Mouse (Mus musculus) gastrocnemius, postnatal 10 days (tissue): ENCODE results near the gene Vipas39. TPM values are rescaled to one million over a fixed set of nuclear protein-coding genes. Genes with fewer than 3 reads are reported as not detected.

Source experiments
- DNase-seq: peaks from one replicate; pipeline ENCODE4 v3.0.0; 2021; ENCODE audit warnings: mixed read lengths
- microRNA-seq, 2 experiments: library from miRNA; unstranded; fragments of <30 nt; microRNA quantifications; one replicate each; pipeline ENCODE4 v1.2.0; 2021
- total RNA-seq, 2 experiments: library from RNA; stranded (reverse); gene quantifications; 2 replicates each; pipeline ENCODE4 v1.2.3; 2021

The Vipas39 gene
- total RNA-seq, 2 experiments from 2014 or later = 12.1 to 14.5 TPM

DNA sequence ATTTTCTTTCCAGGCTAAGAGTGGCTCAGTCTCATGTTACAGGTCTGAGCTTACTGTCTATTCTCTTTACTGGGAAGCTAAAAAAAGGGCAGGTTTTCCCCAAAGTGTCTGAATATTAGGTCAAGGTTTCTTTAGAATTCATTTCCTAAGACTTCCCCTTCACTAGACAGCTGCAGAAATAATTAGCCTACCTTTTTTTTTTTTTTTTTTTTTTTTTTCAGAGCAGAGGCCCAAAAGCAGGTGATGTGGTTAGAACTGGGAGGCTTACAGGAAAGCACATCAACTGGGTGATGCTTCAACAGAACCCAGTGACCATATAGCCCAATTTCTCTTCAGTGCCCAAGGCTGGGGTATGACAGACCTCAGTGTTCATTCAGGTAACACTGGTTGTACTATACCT is 69.7 kb downstream of the Vipas39 start:
- no peak for DNase-seq

DNA sequence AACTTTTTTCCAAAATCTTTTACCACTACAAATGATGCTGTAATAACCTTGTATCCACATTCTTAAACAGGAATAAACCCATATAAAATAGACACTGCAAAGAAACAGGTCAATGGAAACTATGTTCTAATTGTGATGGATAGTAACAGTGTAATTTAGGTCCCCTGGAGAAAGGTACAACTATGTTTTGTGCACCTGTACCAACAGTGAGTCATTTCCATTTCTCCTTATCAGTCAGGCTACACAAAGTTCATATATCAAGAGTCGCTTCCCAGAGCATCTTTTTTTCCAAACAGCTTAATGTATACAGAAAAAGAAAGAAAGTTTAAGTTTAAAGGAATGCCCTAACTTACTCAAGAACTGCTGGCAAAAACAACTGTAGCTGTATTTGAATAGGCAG is 71.0 kb downstream of the Vipas39 start:
- DNase-seq = no peak

- no peak for DNase-seq
Observed at GRCm38 (mm10) chr12:87193008-87193407, 73.0 kb downstream of the Vipas39 start.

Small RNAs within 50 kb of the gene (microRNA-seq; reads per million reads assigned to microRNA genes)
- gene Gm47293 = 0 reads per million in 2 experiments

Other genes starting within 250 kb of the Vipas39 start
- gene Tmem63c, start 244.9 kb downstream of the Vipas39 start, total RNA-seq = under 1 TPM; 0.23 to 0.29 TPM
- gene Ngb, start 163.7 kb downstream of the Vipas39 start, total RNA-seq = under 1 TPM in 1 of 2 experiments, not detected in 1; 0.28 TPM
- gene Gstz1, start 119.1 kb downstream of the Vipas39 start, total RNA-seq = 10 to 100 TPM; 47.1 to 49.6 TPM
- 1 to 10 TPM; 6.3 to 8.9 TPM for gene Pomt2, start 118.3 kb downstream of the Vipas39 start, total RNA-seq
- under 1 TPM; 0.14 to 0.50 TPM for gene Samd15, start 66.5 kb downstream of the Vipas39 start, total RNA-seq
- gene Tmed8, start 65.8 kb downstream of the Vipas39 start, total RNA-seq = 1 to 10 TPM; 2.4 to 3.5 TPM
- under 1 TPM in 1 of 2 experiments, not detected in 1; 0.27 TPM for gene Noxred1, start 27.5 kb downstream of the Vipas39 start, total RNA-seq
- 100 to 1,000 TPM; 104 to 108 TPM for gene Ahsa1, start 223 bp upstream of the Vipas39 start, total RNA-seq
- gene Ism2, start 33.4 kb upstream of the Vipas39 start, total RNA-seq = not detected
- 10 to 100 TPM; 28.6 to 30.0 TPM for gene Sptlc2, start 122.1 kb upstream of the Vipas39 start, total RNA-seq
- gene Slirp, start 177.6 kb upstream of the Vipas39 start, total RNA-seq = 100 to 1,000 TPM; 152 to 169 TPM
- 10 to 100 TPM in 1 of 2 experiments, 1 to 10 TPM in 1; 7.6 to 13.6 TPM for gene Alkbh1, start 177.8 kb upstream of the Vipas39 start, total RNA-seq
- gene Snw1, start 206.0 kb upstream of the Vipas39 start, total RNA-seq = 10 to 100 TPM; 52.4 to 53.5 TPM
- not detected for gene Gm5788, start 228.5 kb upstream of the Vipas39 start, total RNA-seq
- gene Gm8300, start 248.1 kb upstream of the Vipas39 start, total RNA-seq = not detected